Mouse (Mus musculus) embryonic facial prominence, embryonic 14.5 days (tissue): ENCODE measurements around the gene 2310022B05Rik. TPM values are rescaled to one million over a fixed set of nuclear protein-coding genes. Genes with fewer than 3 reads are reported as not detected.

Source experiments
- ATAC-seq: fragments of 200-750 bp; cut with Nextera tagmentation; 2 replicates; pipeline ENCODE4 v1.8.0; 2017; ENCODE audit warnings: low read depth, moderate number of reproducible peaks, moderate TSS enrichment
- DNase-seq: peaks from one replicate; pipeline ENCODE4 v3.0.0-alpha.2; 2015; ENCODE audit warnings: low spot score
- H3K27ac ChIP-seq: fragments of 300-500 bp; sonication (generic); replicated peaks from 2 replicates; pipeline ENCODE4 v1.5.1; 2014; ENCODE audit warnings: low read depth, mild to moderate bottlenecking, low read length, moderate library complexity
- H3K27me3 ChIP-seq: fragments of 300-500 bp; sonication (generic); replicated peaks from 2 replicates; pipeline ENCODE4 v1.6.1; 2014; ENCODE audit warnings: low read length; ENCODE audit not compliant: control insufficient read depth, insufficient read depth
- H3K36me3 ChIP-seq: fragments of 300-500 bp; sonication (generic); 2 replicates; pipeline ENCODE4 v1.6.1; 2014; ENCODE audit warnings: low read length, mixed read lengths; ENCODE audit not compliant: control insufficient read depth, insufficient read depth
- H3K4me1 ChIP-seq: fragments of 300-500 bp; sonication (generic); 2 replicates; pipeline ENCODE4 v1.6.1; 2014; ENCODE audit warnings: antibody characterized with exemption, low read length; ENCODE audit not compliant: control insufficient read depth, insufficient read depth
- H3K4me2 ChIP-seq: fragments of 300-500 bp; sonication (generic); 2 replicates; pipeline ENCODE4 v1.6.1; 2014; ENCODE audit warnings: low read depth, mild to moderate bottlenecking, low read length, moderate library complexity, mixed read lengths
- H3K4me3 ChIP-seq: fragments of 300-500 bp; sonication (generic); 2 replicates; pipeline ENCODE4 v1.5.1; 2014; ENCODE audit warnings: low read depth, mild to moderate bottlenecking, low read length
- H3K9ac ChIP-seq: fragments of 300-500 bp; sonication (generic); 2 replicates; pipeline ENCODE4 v1.6.1; 2014; ENCODE audit warnings: low read depth, mild to moderate bottlenecking, low read length, moderate library complexity, mixed read lengths
- H3K9me3 ChIP-seq: fragments of 300-500 bp; sonication (generic); 2 replicates; pipeline ENCODE4 v1.6.1; 2016; ENCODE audit warnings: low read length; ENCODE audit not compliant: control insufficient read depth
- WGBS: fragments of 180-500 bp; shearing (Covaris S2); extraction: QIAGEN DNeasy Blood & Tissue Kit; methylation state at CpG from one replicate; pipeline ENCODE4 v1.1.7; 2014; 5-methylcytosine and 5-hydroxymethylcytosine counted together
- polyA plus RNA-seq: library from polyadenylated mRNA; unstranded; fragments of >200 nt; fragmentation: Nextera tagmentation; extraction: Ambion mirVana; gene quantifications from 2 replicates; pipeline ENCODE4 v1.2.1, GENCODE M21; 2014

Gene 2310022B05Rik
- polyA plus RNA-seq, 1 experiment from 2014 or later: 45.5 TPM

- H3K4me2 ChIP-seq: no peak overlapping the region
- no peak for ATAC-seq
- peaks cover 4% of the 10 kb centered on the region; the same call in 1 of the 2 replicates for H3K4me1 ChIP-seq
- peaks cover 29% of the 10 kb centered on the region for H3K36me3 ChIP-seq
- H3K9me3 ChIP-seq: no peaks in the 10 kb centered on the region
- no peak overlapping the region for H3K9ac ChIP-seq
- no peak overlapping the region for H3K27ac ChIP-seq
- DNase-seq: no peak
- H3K4me3 ChIP-seq: no peak overlapping the region
- H3K27me3 ChIP-seq: no peaks in the 10 kb centered on the region
- 75% methylated on average over 14 of the region's 14 CpGs for WGBS
Measured at GRCm38 (mm10) chr8:124633001-124633703, 30.0 kb downstream of the 2310022B05Rik start.

GRCm38 (mm10) chr8:124631966-124632365, 31.2 kb downstream of the 2310022B05Rik start:
- 38% methylated on average over 7 of the region's 7 CpGs for WGBS
- Histone ChIP-seq H3K9ac (no peak overlapping the region), H3K9me3 (no peaks in the 10 kb centered on the region), H3K4me2 (no peak overlapping the region), H3K27me3 (no peaks in the 10 kb centered on the region), H3K4me3 (no peak overlapping the region), H3K36me3 (peaks cover 18% of the 10 kb centered on the region), H3K4me1 (peaks cover 4% of the 10 kb centered on the region; the same call in 1 of the 2 replicates), H3K27ac (peak overlapping the region; percentile 3; the same call in 1 of the 2 replicates)
- no peak for DNase-seq
- no peak for ATAC-seq

GRCm38 (mm10) chr8:124630891-124631290, 32.3 kb downstream of the 2310022B05Rik start:
- no peak overlapping the region for H3K9ac ChIP-seq
- H3K27me3 ChIP-seq: no peaks in the 10 kb centered on the region
- no peak overlapping the region for H3K4me3 ChIP-seq
- H3K27ac ChIP-seq: no peak overlapping the region
- H3K4me1 ChIP-seq: peaks cover 4% of the 10 kb centered on the region; the same call in 1 of the 2 replicates
- DNase-seq: no peak
- H3K4me2 ChIP-seq: no peak overlapping the region
- no peaks in the 10 kb centered on the region for H3K9me3 ChIP-seq
- WGBS: 87% methylated on average over 4 of the region's 4 CpGs
- ATAC-seq: no peak
- 0 out of 2 replicates have a peak, but pooled peaks cover 8% of the 10 kb centered on the region for H3K36me3 ChIP-seq

- DNase-seq (no peak), ATAC-seq (no peak)
- H3K4me2 ChIP-seq: no peak overlapping the region
- 75% methylated on average over 6 of the region's 6 CpGs for WGBS
- no peaks in the 10 kb centered on the region for H3K27me3 ChIP-seq
- H3K9ac ChIP-seq: no peak overlapping the region; the same call in 1 of the 2 replicates
- no peaks in the 10 kb centered on the region for H3K9me3 ChIP-seq
- 0 out of 2 replicates have a peak, but pooled peaks cover 4% of the 10 kb centered on the region for H3K36me3 ChIP-seq
- H3K27ac ChIP-seq: no peak overlapping the region
- no peak overlapping the region for H3K4me3 ChIP-seq
- peaks cover 4% of the 10 kb centered on the region; the same call in 1 of the 2 replicates for H3K4me1 ChIP-seq
Measured at GRCm38 (mm10) chr8:124630489-124630888, 32.7 kb downstream of the 2310022B05Rik start.

GRCm38 (mm10) chr8:124626251-124626650, 36.9 kb downstream of the 2310022B05Rik start:
- H3K4me3 ChIP-seq: no peak overlapping the region
- no peaks in the 10 kb centered on the region for H3K9me3 ChIP-seq
- ATAC-seq (no peak), DNase-seq (no peak)
- WGBS: 82% methylated on average over 9 of the region's 9 CpGs
- no peaks in the 10 kb centered on the region for H3K36me3 ChIP-seq
- H3K4me1 ChIP-seq: no peaks in the 10 kb centered on the region; the same call in 1 of the 2 replicates
- H3K27me3 ChIP-seq: no peaks in the 10 kb centered on the region
- no peak overlapping the region for H3K9ac ChIP-seq
- no peak overlapping the region for H3K4me2 ChIP-seq
- H3K27ac ChIP-seq: no peak overlapping the region

- no peaks in the 10 kb centered on the region; the same call in 1 of the 2 replicates for H3K4me1 ChIP-seq
- H3K9me3 ChIP-seq: no peaks in the 10 kb centered on the region
- DNase-seq: no peak
- no peak overlapping the region for H3K4me3 ChIP-seq
- peaks cover under 1% of the 10 kb centered on the region; the same call in 1 of the 2 replicates for H3K27me3 ChIP-seq
- no peak for ATAC-seq
- H3K27ac ChIP-seq: no peak overlapping the region
- no peak overlapping the region for H3K9ac ChIP-seq
- no peak overlapping the region for H3K4me2 ChIP-seq
- H3K36me3 ChIP-seq: no peaks in the 10 kb centered on the region
- WGBS: 63% methylated on average over 5 of the region's 5 CpGs
Measured at GRCm38 (mm10) chr8:124621255-124621654, 41.9 kb downstream of the 2310022B05Rik start.

GRCm38 (mm10) chr8:124618252-124618651, 44.9 kb downstream of the 2310022B05Rik start:
- H3K4me1 ChIP-seq: no peaks in the 10 kb centered on the region
- WGBS: 51% methylated on average over 9 of the region's 9 CpGs
- DNase-seq (no peak), ATAC-seq (no peak)
- no peak overlapping the region for H3K4me3 ChIP-seq
- no peak overlapping the region for H3K4me2 ChIP-seq
- no peaks in the 10 kb centered on the region for H3K9me3 ChIP-seq
- H3K36me3 ChIP-seq: no peaks in the 10 kb centered on the region
- no peak overlapping the region for H3K27ac ChIP-seq
- no peak overlapping the region for H3K9ac ChIP-seq
- peaks cover 6% of the 10 kb centered on the region; the same call in 1 of the 2 replicates for H3K27me3 ChIP-seq

GRCm38 (mm10) chr8:124617266-124617869, 45.8 kb downstream of the 2310022B05Rik start:
- Histone ChIP-seq H3K27me3 (peaks cover 6% of the 10 kb centered on the region; the same call in 1 of the 2 replicates), H3K4me1 (no peaks in the 10 kb centered on the region), H3K9ac (peak overlapping the region; percentile 60), H3K36me3 (no peaks in the 10 kb centered on the region), H3K27ac (no peak overlapping the region), H3K4me3 (peak overlapping the region; percentile 38), H3K9me3 (no peaks in the 10 kb centered on the region), H3K4me2 (peak overlapping the region; percentile 72)
- ATAC-seq: peak; percentile 88
- DNase-seq: peak; percentile 87
- 12% methylated on average over 17 of the region's 17 CpGs for whole genome bisulfite sequencing
